Mouse (Mus musculus) limb, embryonic 10.5 days (tissue): ENCODE data around the gene Utrn. TPM values are rescaled to one million over a fixed set of nuclear protein-coding genes. Genes with fewer than 3 reads are reported as not detected.

Experiments used
- DNase-seq: peaks from one replicate; pipeline ENCODE4 v3.0.0-alpha.2; 2017; ENCODE audit warnings: low spot score
- H3K27ac ChIP-seq: fragments of 300-500 bp; sonication (generic); 2 replicates; pipeline ENCODE4 v1.5.1; 2016; ENCODE audit warnings: mild to moderate bottlenecking
- H3K27me3 ChIP-seq: fragments of 300-500 bp; sonication (generic); 2 replicates; pipeline ENCODE4 v1.6.1; 2016; ENCODE audit warnings: low read depth, mild to moderate bottlenecking; ENCODE audit not compliant: poor library complexity, severe bottlenecking
- H3K36me3 ChIP-seq: fragments of 300-500 bp; sonication (generic); 2 replicates; pipeline ENCODE4 v1.6.1; 2016; ENCODE audit warnings: mild to moderate bottlenecking, moderate library complexity
- H3K4me1 ChIP-seq: fragments of 300-500 bp; sonication (generic); 2 replicates; pipeline ENCODE4 v1.6.1; 2016
- H3K4me3 ChIP-seq: fragments of 300-500 bp; sonication (generic); 2 replicates; pipeline ENCODE4 v1.5.1; 2016; ENCODE audit warnings: mild to moderate bottlenecking, moderate library complexity
- H3K9me3 ChIP-seq: fragments of 300-500 bp; sonication (generic); replicated peaks from 2 replicates; pipeline ENCODE4 v1.6.1; 2016; ENCODE audit warnings: mild to moderate bottlenecking
- whole genome bisulfite sequencing: fragments of 180-500 bp; shearing (Covaris S2); methylation state at CpG from one replicate; pipeline ENCODE4 v1.1.7; 2016; 5-methylcytosine and 5-hydroxymethylcytosine counted together
- polyA plus RNA-seq: library from polyadenylated mRNA; unstranded; fragments of >200 nt; fragmentation: Nextera tagmentation; extraction: Ambion mirVana; gene quantifications from 2 replicates; pipeline ENCODE4 v1.2.1, GENCODE M21; 2016

Gene Utrn
- polyA plus RNA-seq, 1 experiment from 2014 or later = 49.0 TPM

GRCm38 (mm10) chr10:12414967-12415366, 454.2 kb downstream of the Utrn start:
- peaks cover 11% of the 10 kb centered on the region for H3K36me3 ChIP-seq
- no peak overlapping the region for H3K4me3 ChIP-seq
- WGBS = 94% methylated on average over 3 of the region's 3 CpGs
- no peak overlapping the region for H3K27ac ChIP-seq
- H3K9me3 ChIP-seq = no peaks in the 10 kb centered on the region
- H3K4me1 ChIP-seq = no peaks in the 10 kb centered on the region
- DNase-seq = no peak
- no peaks in the 10 kb centered on the region for H3K27me3 ChIP-seq

- 89% methylated on average over 12 of the region's 12 CpGs for WGBS
- DNase-seq = no peak
- Histone ChIP-seq H3K4me1 (no peaks in the 10 kb centered on the region), H3K9me3 (no peaks in the 10 kb centered on the region), H3K27me3 (no peaks in the 10 kb centered on the region), H3K36me3 (peaks cover 24% of the 10 kb centered on the region; the same call in 1 of the 2 replicates), H3K27ac (no peak overlapping the region), H3K4me3 (no peak overlapping the region)
Observed at GRCm38 (mm10) chr10:12406338-12407110, 462.6 kb downstream of the Utrn start.

- DNase-seq = no peak
- no peaks in the 10 kb centered on the region for H3K9me3 ChIP-seq
- peaks cover 22% of the 10 kb centered on the region; the same call in 1 of the 2 replicates for H3K36me3 ChIP-seq
- no peak overlapping the region for H3K4me3 ChIP-seq
- H3K4me1 ChIP-seq = no peaks in the 10 kb centered on the region
- WGBS = 80% methylated on average over 2 of the region's 2 CpGs
- H3K27ac ChIP-seq = no peak overlapping the region
- no peaks in the 10 kb centered on the region for H3K27me3 ChIP-seq
Observed at GRCm38 (mm10) chr10:12399450-12399849, 469.7 kb downstream of the Utrn start.

DNA sequence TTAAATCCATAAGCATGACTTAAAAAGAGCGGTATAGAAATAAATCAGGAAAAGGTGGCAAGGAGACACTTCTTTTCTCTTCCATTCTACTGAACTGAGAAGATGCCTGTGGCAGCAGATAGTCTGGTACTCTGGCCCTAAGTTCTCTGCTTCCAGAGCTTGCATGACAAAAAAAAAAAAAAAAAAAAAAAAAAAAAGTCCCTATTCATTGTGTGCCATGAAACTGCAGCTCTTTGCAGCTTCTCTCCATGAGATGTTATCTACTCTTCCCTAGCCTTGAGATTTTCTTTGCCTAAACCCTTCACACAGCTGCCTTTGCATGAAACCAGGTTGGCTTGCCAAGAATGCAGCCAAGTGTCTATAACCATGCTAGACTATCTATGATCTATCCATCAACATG, 489.0 kb downstream of the Utrn start:
- 95% methylated on average over 1 of the region's 1 CpGs for WGBS
- DNase-seq = no peak
- H3K27ac ChIP-seq = no peak overlapping the region
- H3K4me1 ChIP-seq = no peaks in the 10 kb centered on the region
- H3K36me3 ChIP-seq = no peaks in the 10 kb centered on the region
- H3K4me3 ChIP-seq = no peak overlapping the region
- H3K27me3 ChIP-seq = no peaks in the 10 kb centered on the region
- H3K9me3 ChIP-seq = no peaks in the 10 kb centered on the region

DNA sequence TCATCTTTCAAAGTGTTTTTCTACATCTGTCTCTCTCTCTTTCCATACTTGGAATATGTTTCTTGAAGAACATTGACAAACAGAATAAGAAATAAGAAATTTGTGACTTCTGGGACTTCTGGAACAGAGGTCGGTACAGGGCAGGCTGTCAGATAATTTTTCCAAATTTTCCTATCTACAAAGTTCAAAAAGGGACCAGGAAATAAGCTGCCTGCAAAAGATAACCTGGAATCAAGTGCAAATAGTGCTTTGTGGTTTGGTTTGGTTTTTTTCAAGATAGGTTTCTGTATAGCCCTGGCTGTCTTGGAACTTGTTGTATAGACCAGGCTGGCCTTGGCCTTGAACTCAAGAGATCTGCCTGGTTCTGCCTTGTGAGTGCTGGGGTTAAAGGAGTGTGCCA, 490.0 kb downstream of the Utrn start:
- H3K9me3 ChIP-seq = no peaks in the 10 kb centered on the region
- no peak overlapping the region for H3K4me3 ChIP-seq
- no peaks in the 10 kb centered on the region for H3K36me3 ChIP-seq
- no peaks in the 10 kb centered on the region for H3K4me1 ChIP-seq
- no peaks in the 10 kb centered on the region for H3K27me3 ChIP-seq
- 96% methylated on average over 1 of the region's 1 CpGs for WGBS
- no peak overlapping the region for H3K27ac ChIP-seq
- no peak for DNase-seq

DNA sequence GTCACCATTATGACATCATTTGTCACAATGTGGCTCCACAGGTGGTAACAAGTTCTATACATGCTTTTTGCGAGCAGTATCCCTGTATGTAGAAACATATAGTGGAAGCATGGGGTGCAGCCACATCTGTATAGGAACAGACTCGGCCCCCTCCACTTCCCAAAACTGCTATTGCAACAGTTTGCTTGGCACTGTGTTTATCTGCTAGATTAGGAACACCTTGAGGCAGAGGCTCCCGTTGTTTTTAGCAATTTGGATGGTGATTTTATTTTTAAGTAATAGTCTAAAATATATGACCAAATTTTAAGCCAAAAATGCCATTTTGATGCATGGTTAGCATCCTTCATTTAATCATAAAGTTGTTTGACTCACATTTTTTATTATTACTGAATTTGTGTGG, 491.4 kb downstream of the Utrn start:
- no peaks in the 10 kb centered on the region for H3K36me3 ChIP-seq
- H3K27ac ChIP-seq = no peak overlapping the region
- no peaks in the 10 kb centered on the region for H3K4me1 ChIP-seq
- no peak for DNase-seq
- H3K4me3 ChIP-seq = no peak overlapping the region
- WGBS = 83% methylated on average over 3 of the region's 3 CpGs
- H3K27me3 ChIP-seq = no peaks in the 10 kb centered on the region
- no peaks in the 10 kb centered on the region for H3K9me3 ChIP-seq

DNA sequence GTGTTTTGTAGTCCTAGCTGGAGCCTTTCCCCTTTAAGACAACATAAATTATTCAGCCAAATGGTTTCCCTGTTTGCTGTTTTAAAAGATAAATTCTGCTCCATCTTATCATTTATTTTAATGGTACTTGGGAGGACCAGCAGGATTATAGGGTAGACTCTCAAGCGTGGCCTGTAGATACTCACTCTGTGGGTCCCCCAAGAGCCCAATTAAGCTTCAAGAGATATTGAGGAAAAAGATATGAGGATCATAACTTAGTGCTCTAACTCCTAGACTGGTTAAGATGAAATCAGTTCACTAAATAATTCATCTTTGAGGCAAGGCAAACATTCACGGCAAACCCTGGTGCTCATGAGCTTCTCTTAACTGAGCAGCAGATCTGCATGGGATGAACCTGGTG, 493.1 kb downstream of the Utrn start:
- DNase-seq = no peak
- 92% methylated on average over 2 of the region's 2 CpGs for WGBS
- Histone ChIP-seq H3K9me3 (no peaks in the 10 kb centered on the region), H3K4me1 (no peaks in the 10 kb centered on the region), H3K36me3 (no peaks in the 10 kb centered on the region), H3K27me3 (no peaks in the 10 kb centered on the region), H3K4me3 (no peak overlapping the region), H3K27ac (no peak overlapping the region)

- Histone ChIP-seq H3K4me1 (no peaks in the 10 kb centered on the region), H3K36me3 (no peaks in the 10 kb centered on the region), H3K27ac (no peak overlapping the region), H3K27me3 (no peaks in the 10 kb centered on the region), H3K9me3 (no peaks in the 10 kb centered on the region), H3K4me3 (no peak overlapping the region)
- DNase-seq = no peak
- 88% methylated on average over 1 of the region's 1 CpGs for WGBS
Observed at GRCm38 (mm10) chr10:12374741-12375140, 494.4 kb downstream of the Utrn start.

- H3K27me3 ChIP-seq = no peaks in the 10 kb centered on the region
- H3K9me3 ChIP-seq = no peaks in the 10 kb centered on the region
- no peaks in the 10 kb centered on the region for H3K36me3 ChIP-seq
- 92% methylated on average over 4 of the region's 4 CpGs for WGBS
- no peak overlapping the region for H3K4me3 ChIP-seq
- no peak for DNase-seq
- no peak overlapping the region for H3K27ac ChIP-seq
- no peaks in the 10 kb centered on the region for H3K4me1 ChIP-seq
Observed at GRCm38 (mm10) chr10:12354556-12354955, 514.6 kb downstream of the Utrn start.

DNA sequence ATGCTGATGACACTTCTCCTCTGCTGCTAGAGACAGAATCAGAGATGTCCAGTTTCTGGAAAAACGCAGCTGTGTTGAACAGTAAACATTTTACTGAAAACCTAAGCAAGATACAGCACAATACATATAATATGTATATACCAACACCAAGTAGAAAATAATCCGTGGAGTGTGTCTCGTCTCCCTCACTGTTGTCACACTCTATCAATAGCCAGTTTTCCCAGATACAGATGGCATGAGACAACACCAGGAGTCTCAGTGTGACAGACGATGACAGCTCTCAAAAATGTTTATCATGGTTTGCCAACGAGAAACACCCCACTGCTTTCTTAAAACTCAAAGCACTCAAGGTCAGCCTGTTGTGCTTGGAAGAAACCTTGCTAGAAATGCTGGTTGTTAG, 515.1 kb downstream of the Utrn start:
- Histone ChIP-seq H3K36me3 (no peaks in the 10 kb centered on the region), H3K27ac (no peak overlapping the region), H3K4me1 (no peaks in the 10 kb centered on the region), H3K9me3 (no peaks in the 10 kb centered on the region), H3K4me3 (no peak overlapping the region), H3K27me3 (no peaks in the 10 kb centered on the region)
- WGBS = 84% methylated on average over 5 of the region's 5 CpGs
- DNase-seq = no peak

- no peak overlapping the region for H3K27ac ChIP-seq
- no peaks in the 10 kb centered on the region for H3K27me3 ChIP-seq
- no peaks in the 10 kb centered on the region for H3K4me1 ChIP-seq
- no peak overlapping the region for H3K4me3 ChIP-seq
- no peaks in the 10 kb centered on the region for H3K36me3 ChIP-seq
- no peaks in the 10 kb centered on the region for H3K9me3 ChIP-seq
- DNase-seq = no peak
- WGBS = 72% methylated on average over 10 of the region's 10 CpGs
Observed at GRCm38 (mm10) chr10:12339704-12340558, 529.2 kb downstream of the Utrn start.

GRCm38 (mm10) chr10:12339005-12339703, 530.0 kb downstream of the Utrn start:
- DNase-seq = no peak
- Histone ChIP-seq H3K27me3 (no peaks in the 10 kb centered on the region), H3K4me1 (no peaks in the 10 kb centered on the region), H3K9me3 (no peaks in the 10 kb centered on the region), H3K27ac (no peak overlapping the region), H3K36me3 (no peaks in the 10 kb centered on the region), H3K4me3 (no peak overlapping the region)
- WGBS = 88% methylated on average over 9 of the region's 9 CpGs
